Comparison of ENCODE assay signal across 9 mouse cellular contexts in the genomic region with DNA sequence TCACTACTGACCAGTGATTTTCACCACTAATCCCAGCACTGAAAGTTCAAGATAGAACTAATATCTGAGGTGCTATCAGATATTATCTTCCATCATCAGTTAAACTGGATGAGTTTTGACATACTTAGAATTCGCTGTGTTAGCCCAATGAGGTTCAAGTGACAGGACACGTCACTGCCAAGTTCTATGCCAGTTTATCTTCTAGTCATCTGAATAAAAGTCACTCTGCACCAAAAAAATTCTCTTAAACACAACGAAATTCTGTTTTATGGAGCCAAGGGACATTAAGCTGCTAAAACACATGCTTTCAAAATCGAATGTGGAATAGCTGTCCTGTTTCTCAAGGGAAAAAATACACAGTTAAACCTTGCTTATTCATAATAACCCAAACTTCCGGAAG.
DNase-seq lines count a peak whose midpoint lies in the region; ATAC-seq and TF ChIP-seq lines count a peak whose summit lies in the region.
"Had no signal": no experiment of that assay in that cellular context is flagged by ENCODE, and none has a peak within 500 bp of the region (broad histone marks: within the 10 kb centered on the region; RNA-seq: fewer than 3 reads in every experiment).

No protein-coding gene starts in this region.

- no peaks in the 10 kb centered on the region for H3K79me2 ChIP-seq in CH12.LX (replicated peaks; ENCODE audit: control insufficient read depth, extremely low read depth, insufficient read depth, poor library complexity, severe bottlenecking)

- dilution Hi-C loops in CH12.LX (cut with MboI; ENCODE audit: extremely low pct_ligation_motif_present, extremely low pct_unique_long_range_greater_than_20kb, low sequenced_read_pairs): no loop called here

- TF ChIP-seq POLR2A in CH12.LX (IDR thresholded peaks at IDR 0.05; ENCODE audit: low read depth, low read length): no peak

- no peak for TF ChIP-seq EP300 in CH12.LX (IDR thresholded peaks at IDR 0.05; ENCODE audit: low read length)

- H3K4me2 ChIP-seq in kidney, embryonic 16.5 days (replicated peaks; ENCODE audit: low read depth, low read length): peak overlapping the region; percentile 35; the same call in 1 of the 2 replicates
- H3K4me2 ChIP-seq in CH12.LX (ENCODE audit: insufficient read depth, low read depth, poor library complexity, severe bottlenecking): peak overlapping the region; percentile 40; the same call in 1 of the 2 replicates
- H3K4me2 ChIP-seq: heart, embryonic 13.5 days had no signal

- no peak for TF ChIP-seq CTCF in CH12.LX (conservative IDR thresholded peaks at IDR 0.05 in 1 of 2, IDR thresholded peaks at IDR 0.05 in 1 of 2; ENCODE audit: low read depth in 2 of 2, low read length in 2 of 2)

- H3K9ac ChIP-seq in kidney, embryonic 16.5 days (replicated peaks; ENCODE audit: low read length): no peak overlapping the region
- H3K9ac ChIP-seq in CH12.LX (ENCODE audit: insufficient read depth, low read depth): peak overlapping the region; percentile 21; the same call in 1 of the 2 replicates
- H3K9ac ChIP-seq: heart, embryonic 13.5 days had no signal

- WGBS in kidney, embryonic 16.5 days: 42% methylated on average over 5 of the region's 5 CpGs

- no peak for ATAC-seq in kidney, embryonic 16.5 days (ENCODE audit: low FRiP score, low TSS enrichment)

- in situ Hi-C loops in CH12.LX (cut with MboI; ENCODE audit: low pct_ligation_motif_present, low pct_unique_long_range_greater_than_20kb, low sequenced_read_pairs): loop anchor here (10.0 kb wide), 1 partner anchor 269 kb away; no protein-coding TSS in a partner anchor

- H3K9me3 ChIP-seq in kidney, embryonic 16.5 days (ENCODE audit: low read length): no peaks in the 10 kb centered on the region
- H3K9me3 ChIP-seq in CH12.LX (replicated peaks; ENCODE audit: low read length): no peaks in the 10 kb centered on the region
- H3K9me3 ChIP-seq: heart, embryonic 13.5 days had no signal

- H3K27ac ChIP-seq in kidney, embryonic 16.5 days (ENCODE audit: low read length): peak overlapping the region; percentile 80
- peak overlapping the region; percentile 59; the same call in 1 of the 2 replicates for H3K27ac ChIP-seq in CH12.LX (ENCODE audit: insufficient read depth, low read depth)
- H3K27ac ChIP-seq: heart, embryonic 13.5 days had no signal

- peaks cover 32% of the 10 kb centered on the region for H3K4me1 ChIP-seq in kidney, embryonic 16.5 days (ENCODE audit: insufficient read depth, low read length)
- H3K4me1 ChIP-seq in CH12.LX (ENCODE audit: control insufficient read depth in 1 of 2, insufficient read depth in 2 of 2): peaks cover 22 to 52% of the 10 kb centered on the region in 2 experiments

- H3K36me3 ChIP-seq in kidney, embryonic 16.5 days (ENCODE audit: insufficient read depth, low read length): no peaks in the 10 kb centered on the region
- no peaks in the 10 kb centered on the region for H3K36me3 ChIP-seq in CH12.LX (replicated peaks in 1 of 2; ENCODE audit: control insufficient read depth in 1 of 2, insufficient read depth in 1 of 2, low read length in 1 of 2)
- H3K36me3 ChIP-seq: heart, embryonic 13.5 days had no signal

- DNase-seq in adrenal gland, adult 2 months: peak; percentile 12
- no peak for DNase-seq in adrenal gland, adult 18-20 months (ENCODE audit: low spot score in 2 of 2)
- no peak for DNase-seq in kidney, postnatal 10 days
- no peak for DNase-seq in CH12.LX (ENCODE audit: extremely low read depth)
- peak; percentile 19 for DNase-seq in lung, postnatal 36 days
- DNase-seq in right cerebral cortex, postnatal 14 days: no peak
- no peak for DNase-seq in urinary bladder, adult 18-20 months (ENCODE audit: low spot score in 2 of 2)

- H3K4me3 ChIP-seq in kidney, embryonic 16.5 days (ENCODE audit: low read length): no peak overlapping the region
- no peak overlapping the region for H3K4me3 ChIP-seq in CH12.LX (replicated peaks in 1 of 3; ENCODE audit: low read depth in 2 of 3, low read length in 2 of 3, poor library complexity in 1 of 3)
- H3K4me3 ChIP-seq: heart, embryonic 13.5 days had no signal

- H3K27me3 ChIP-seq in kidney, embryonic 16.5 days (ENCODE audit: insufficient read depth, low read length): no peaks in the 10 kb centered on the region
- H3K27me3 ChIP-seq in CH12.LX (replicated peaks): no peaks in the 10 kb centered on the region
- H3K27me3 ChIP-seq: heart, embryonic 13.5 days had no signal

- TF ChIP-seq RAD21 in CH12.LX (IDR thresholded peaks at IDR 0.05; ENCODE audit: low read depth, low read length): no peak

TF ChIP-seq in CH12.LX, 34 proteins besides CTCF, POLR2A, EP300 and RAD21:
- no peak for TF ChIP-seq MXI1 (IDR thresholded peaks at IDR 0.05; ENCODE audit: low read depth, low read length)
- TF ChIP-seq POLR2AphosphoS2 (IDR thresholded peaks at IDR 0.05; ENCODE audit: low read depth, low read length): no peak
- no peak for TF ChIP-seq SIN3A (IDR thresholded peaks at IDR 0.05; ENCODE audit: low read length)
- TF ChIP-seq SMC3 (IDR thresholded peaks at IDR 0.05; ENCODE audit: low read depth, low read length): no peak
- TF ChIP-seq PAX5 (IDR thresholded peaks at IDR 0.05; ENCODE audit: low read length): no peak
- TF ChIP-seq ZC3H11A (IDR thresholded peaks at IDR 0.05; ENCODE audit: low read depth, low read length): no peak
- TF ChIP-seq E2F4 (IDR thresholded peaks at IDR 0.05; ENCODE audit: insufficient replicate concordance, low read depth, low read length): no peak
- TF ChIP-seq ZKSCAN1 (IDR thresholded peaks at IDR 0.05; ENCODE audit: borderline replicate concordance, low read depth, low read length): no peak
- TF ChIP-seq NRF1 (IDR thresholded peaks at IDR 0.05; ENCODE audit: low read depth, low read length): no peak
- no peak for TF ChIP-seq MAFK (IDR thresholded peaks at IDR 0.05; ENCODE audit: insufficient replicate concordance, low read length)
- no peak for TF ChIP-seq ELF1 (IDR thresholded peaks at IDR 0.05; ENCODE audit: low read depth, low read length)
- no peak for TF ChIP-seq USF2 (conservative IDR thresholded peaks at IDR 0.05; ENCODE audit: low read depth, low read length)
- no peak for TF ChIP-seq ZMIZ1 (IDR thresholded peaks at IDR 0.05; ENCODE audit: low read depth, low read length)
- TF ChIP-seq MEF2A (IDR thresholded peaks at IDR 0.05; ENCODE audit: borderline replicate concordance, low read depth, low read length): no peak

Comparison
In these comparisons a context has a peak if more than half of its experiments do, and no peak if none do; other contexts are left out.
1. DNase-seq: peak in adrenal gland, adult 2 months (single experiment) and lung, postnatal 36 days (single experiment); none in adrenal gland, adult 18-20 months (0 of 2), kidney, postnatal 10 days (single experiment), CH12.LX (single experiment), right cerebral cortex, postnatal 14 days (single experiment) and urinary bladder, adult 18-20 months (0 of 2).